Mouse (Mus musculus): Measurements from ENCODE around the gene Als2. TPM values are rescaled to one million over a fixed set of nuclear protein-coding genes. Genes with fewer than 3 reads are reported as not detected.

The Als2 gene
- polyA plus RNA-seq (2017; shearing (Covaris generic)), result 10 to 100 TPM in 1 of 2 experiments, 1 to 10 TPM in 1; 8.8 to 10.4 TPM

GRCm38 (mm10) chr1:59236856-59237441, at the start of gene Als2:
Gene Als2, minus strand, starts transcription at chr1:59237231.

GRCm38 (mm10) chr1:59256751-59257231, 19.8 kb upstream of the Als2 start, which contains the start of gene Cdk15:
Gene Cdk15, plus strand, starts transcription at chr1:59256906.

DNA sequence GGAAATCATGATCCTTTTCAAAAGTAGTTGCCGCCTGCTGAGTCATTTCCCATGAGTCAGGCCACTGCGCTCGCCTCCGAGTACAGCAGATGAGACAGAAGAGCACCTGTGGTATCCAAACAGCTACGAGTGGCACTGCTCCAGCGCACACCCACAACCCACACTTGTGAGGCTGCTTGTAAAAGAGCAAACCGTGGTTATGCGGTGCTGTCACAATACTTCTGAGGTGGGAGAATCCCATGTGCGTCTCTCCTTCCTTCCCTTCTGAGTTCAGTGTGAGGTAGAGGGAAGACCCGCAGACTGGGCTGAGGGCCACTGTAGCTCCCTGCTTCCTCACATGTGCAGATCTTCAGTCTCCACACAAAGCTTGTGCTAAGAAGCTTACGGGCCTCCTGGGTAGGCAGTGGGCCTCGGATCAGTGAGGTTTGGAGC, 74.0 kb downstream of the Als2 start, which contains the start of gene Mpp4:
TSS of gene Mpp4 (minus strand) at position 360 of the 432 bp plus-strand sequence.

GRCm38 (mm10) chr1:59119720-59120457, 117.1 kb downstream of the Als2 start, which contains the start of gene Tmem237:
Gene Tmem237, minus strand, starts transcription at chr1:59120408.

Other genes with a start within 250 kb of the Als2 start
- under 1 TPM in 1 of 2 experiments, not detected in 1; 0.70 TPM for gene C2cd6, start 142.3 kb downstream of the Als2 start, polyA plus RNA-seq (2017; shearing (Covaris generic))
- 10 to 100 TPM in 1 of 2 experiments, 1 to 10 TPM in 1; 9.0 to 12.2 TPM for gene Tmem237, start 116.8 kb downstream of the Als2 start, polyA plus RNA-seq (2017; shearing (Covaris generic))
- gene Mpp4, start 73.8 kb downstream of the Als2 start, polyA plus RNA-seq (2017; shearing (Covaris generic)), result under 1 TPM; 0.17 to 0.39 TPM
- under 1 TPM; 0.18 TPM for gene Cdk15, start 19.7 kb upstream of the Als2 start, polyA plus RNA-seq (2017; shearing (Covaris generic))
- gene Fzd7, start 245.2 kb upstream of the Als2 start, polyA plus RNA-seq (2017; shearing (Covaris generic)), result under 1 TPM in 1 of 2 experiments, not detected in 1; 0.78 TPM

All from inflammation-experienced regulatory T-cells (primary cell).